Mouse (Mus musculus) ovary, adult 18-20 months (tissue): ENCODE results near the gene Kcnb1.

ENCODE experiments used
- DNase-seq: peaks from one replicate; pipeline ENCODE4 v3.0.0; 2022; ENCODE audit warnings: low spot score, mixed read lengths

The Kcnb1 gene

DNA sequence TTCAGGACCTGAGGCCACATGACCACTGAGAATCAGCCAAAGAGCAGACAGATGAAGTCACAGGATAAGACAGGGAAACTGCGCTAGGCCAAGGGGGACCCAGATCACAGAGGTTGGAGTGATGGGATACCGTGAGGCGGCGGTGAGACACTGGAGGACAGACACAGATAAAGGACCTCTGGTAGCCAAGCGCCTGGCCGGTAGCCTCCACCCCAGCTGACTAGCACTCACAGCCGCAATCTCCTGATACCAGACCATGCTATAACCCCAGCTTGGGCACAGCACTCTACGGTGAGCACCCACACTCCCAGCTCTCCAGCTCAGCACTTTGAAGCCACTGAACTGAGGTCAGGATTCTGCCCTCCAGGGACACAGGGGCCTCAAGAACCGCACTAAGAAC, 26.4 kb downstream of the Kcnb1 start:
- no peak for DNase-seq

DNA sequence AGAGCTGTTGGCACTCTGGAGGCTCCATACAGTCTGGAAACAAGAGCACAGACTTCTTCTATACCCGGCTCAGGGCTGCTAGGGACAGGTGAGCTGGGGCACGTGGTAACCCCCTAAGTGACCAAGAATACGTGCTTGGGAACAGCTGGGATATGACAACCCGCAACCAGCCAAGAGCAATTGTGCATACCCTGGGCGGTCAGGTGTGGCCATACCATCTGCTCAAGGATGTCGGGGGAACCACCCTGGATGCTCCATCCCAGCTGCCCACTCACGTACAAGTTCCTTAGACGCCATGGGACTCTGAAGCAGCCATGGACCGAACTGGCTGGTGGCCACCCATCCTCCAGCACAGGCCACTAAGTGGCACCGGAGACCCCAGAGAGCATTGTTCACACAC, 26.8 kb downstream of the Kcnb1 start:
- DNase-seq: no peak

DNA sequence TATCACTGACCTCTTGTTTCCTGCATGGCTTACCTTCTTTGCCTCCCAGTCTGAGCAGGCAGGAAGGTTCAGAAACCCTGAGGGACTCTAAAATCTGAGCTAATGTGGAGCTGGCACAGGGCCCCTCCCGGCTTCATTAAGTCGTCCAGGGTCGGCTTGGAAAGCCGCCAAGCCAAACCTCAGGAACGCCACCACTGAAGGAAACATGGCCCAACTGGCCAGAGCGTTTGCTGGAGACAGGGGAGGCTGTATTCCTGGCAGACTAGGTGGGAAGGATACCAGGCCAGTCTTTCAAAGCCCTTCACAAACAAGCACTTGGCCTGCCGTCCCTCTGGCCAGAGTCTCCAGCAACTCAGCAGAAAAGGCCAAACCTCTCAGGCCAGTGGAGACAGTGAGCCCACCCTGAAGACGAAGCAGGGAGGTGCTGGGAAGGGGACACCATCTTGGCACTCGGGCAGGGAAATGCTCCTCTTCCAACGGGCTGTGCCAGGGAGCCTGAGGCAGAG, 27.4 kb downstream of the Kcnb1 start:
- DNase-seq: no peak

DNA sequence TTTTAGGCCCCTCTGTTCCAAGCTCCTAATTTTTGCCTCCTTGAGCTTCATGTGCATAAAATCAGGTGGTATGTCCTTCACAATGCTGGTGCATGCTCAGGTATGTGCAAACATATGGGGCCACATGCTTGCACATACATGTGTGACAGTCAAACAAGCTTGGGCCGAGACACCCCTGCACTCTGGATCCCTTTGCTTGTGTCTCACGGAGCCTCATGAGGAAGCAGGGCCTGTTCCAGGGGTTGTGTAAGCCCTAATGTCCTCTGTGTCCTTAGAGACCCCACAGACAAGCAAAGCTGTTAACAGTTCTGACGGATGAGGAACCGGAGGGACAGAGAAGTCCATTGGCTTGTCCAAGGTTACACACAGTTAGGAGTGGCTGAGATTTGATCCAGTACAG, 30.2 kb downstream of the Kcnb1 start:
- DNase-seq: no peak

DNA sequence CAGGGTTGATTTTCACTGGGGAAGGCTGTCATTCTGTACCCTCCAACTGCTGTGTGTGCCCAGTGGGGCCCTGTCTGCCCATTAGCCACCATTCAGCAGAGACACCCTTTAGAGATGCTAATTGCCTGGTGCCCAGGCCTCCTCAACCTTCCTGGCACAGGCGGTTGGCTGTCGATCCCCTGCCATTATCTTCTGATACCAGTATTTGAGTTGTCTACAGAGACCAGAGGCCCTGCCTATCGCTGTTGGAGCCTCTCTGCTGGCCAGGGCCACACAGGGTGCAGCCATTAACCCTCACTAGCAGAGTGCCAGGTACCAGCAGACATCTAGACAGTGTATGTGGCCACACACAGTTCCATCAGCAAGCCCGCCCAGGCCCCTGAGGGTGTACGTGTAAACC, 31.2 kb downstream of the Kcnb1 start:
- no peak for DNase-seq

DNA sequence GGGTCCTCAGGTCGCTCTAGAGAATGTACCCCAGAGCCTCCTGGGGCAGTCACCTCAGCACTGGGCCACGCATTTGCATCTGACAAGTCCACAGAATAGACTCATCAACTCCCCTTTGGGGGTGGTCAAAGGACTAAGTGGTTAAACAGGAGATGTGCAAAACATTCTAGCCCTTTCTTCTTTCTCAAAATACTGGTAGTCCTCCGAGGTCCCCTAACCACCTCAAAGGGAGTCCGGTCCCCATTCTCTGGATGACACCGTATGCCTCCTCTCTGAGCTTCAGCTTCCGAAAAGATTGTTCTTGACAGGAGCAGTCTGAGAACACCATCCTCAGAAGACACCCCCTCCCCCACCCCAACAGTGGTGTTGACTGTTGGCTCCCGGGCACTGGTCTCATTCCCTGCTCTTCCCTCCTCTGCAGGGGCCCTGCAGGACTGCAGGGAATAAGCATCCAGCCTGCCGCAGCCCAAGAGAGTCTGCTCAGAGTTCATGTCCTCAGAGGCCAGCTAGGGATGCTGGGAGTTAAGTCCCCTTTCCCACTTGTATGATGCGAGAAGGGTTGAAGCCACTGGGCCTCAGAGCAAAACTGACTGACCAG, 33.7 kb downstream of the Kcnb1 start:
- DNase-seq: no peak

DNA sequence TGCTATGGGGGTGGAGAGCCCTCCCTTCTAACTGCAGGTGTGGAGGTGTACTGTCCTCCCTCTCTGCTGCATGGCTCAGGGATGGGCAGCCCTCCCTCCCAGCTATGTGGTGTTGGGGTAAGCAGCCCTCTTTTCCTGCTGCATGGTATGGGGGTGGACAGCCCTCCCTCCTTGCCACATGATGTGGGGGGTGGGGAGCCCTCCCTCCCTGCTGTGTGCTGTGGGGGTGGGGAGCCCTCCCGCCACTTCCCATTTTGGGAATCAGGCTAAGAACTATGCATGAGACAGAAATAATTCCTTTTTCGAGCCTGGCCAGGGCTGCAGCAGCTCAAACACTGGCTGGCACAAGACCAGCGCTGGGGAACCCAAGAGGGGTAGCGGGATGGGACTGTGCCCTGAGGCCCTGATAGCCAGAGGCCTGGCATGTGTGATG, 34.4 kb downstream of the Kcnb1 start:
- no peak for DNase-seq

DNA sequence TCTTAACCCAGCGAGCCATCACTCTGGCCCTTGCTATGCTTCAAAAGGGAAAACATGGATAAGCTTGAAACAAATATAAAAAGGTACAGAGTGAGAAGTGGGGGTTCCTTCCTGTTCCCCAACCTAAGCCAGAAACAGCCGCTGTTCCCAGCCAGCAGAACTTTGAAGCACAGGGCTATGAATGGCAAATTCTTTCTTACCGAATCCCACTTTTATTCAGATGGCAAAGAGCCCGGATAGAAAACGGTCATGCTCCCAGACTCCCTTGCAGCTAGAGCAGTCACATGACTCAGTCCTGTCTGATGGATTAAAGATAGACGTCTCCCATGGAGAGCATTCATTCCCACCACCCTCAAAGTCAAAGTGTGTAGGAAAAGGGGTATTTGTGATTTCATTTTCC, 39.1 kb downstream of the Kcnb1 start:
- DNase-seq: no peak

DNA sequence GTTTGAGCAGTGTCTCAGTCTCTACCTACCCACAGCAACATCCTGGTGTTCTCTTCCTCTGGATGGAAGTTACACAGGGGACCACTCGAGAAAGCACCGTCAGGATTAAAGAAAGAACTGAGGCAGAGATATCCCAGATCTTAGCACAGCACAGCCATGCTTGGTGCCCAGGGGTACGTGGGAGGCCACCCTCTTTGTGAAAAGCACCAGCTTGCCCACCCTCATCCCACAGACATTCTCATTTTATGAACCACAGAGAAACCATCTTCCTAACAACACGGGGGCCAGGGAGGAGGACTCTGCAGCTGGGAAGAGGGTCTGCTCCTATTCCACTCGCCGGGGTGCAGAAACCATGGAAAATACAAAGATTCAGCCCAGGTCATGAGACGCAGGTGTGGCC, 39.8 kb downstream of the Kcnb1 start:
- no peak for DNase-seq

DNA sequence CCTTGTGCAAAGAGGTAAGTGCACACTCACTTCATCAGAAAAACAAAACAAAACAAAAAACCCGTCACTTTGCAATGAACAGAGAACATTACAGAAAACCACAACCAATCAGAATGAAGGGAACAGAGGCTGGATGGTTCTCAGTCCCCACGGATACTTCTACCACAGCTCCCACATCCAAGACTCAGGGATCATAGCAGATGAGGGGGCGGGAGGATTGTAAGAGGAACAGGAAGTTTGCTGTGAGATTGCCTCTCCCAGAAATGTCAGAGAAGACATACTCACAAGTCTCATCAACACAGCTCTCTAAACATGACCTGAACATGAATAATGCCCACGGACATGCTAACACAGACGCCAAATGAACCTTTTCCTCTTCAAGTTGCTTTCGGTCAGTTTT, 40.9 kb downstream of the Kcnb1 start:
- DNase-seq: no peak

DNA sequence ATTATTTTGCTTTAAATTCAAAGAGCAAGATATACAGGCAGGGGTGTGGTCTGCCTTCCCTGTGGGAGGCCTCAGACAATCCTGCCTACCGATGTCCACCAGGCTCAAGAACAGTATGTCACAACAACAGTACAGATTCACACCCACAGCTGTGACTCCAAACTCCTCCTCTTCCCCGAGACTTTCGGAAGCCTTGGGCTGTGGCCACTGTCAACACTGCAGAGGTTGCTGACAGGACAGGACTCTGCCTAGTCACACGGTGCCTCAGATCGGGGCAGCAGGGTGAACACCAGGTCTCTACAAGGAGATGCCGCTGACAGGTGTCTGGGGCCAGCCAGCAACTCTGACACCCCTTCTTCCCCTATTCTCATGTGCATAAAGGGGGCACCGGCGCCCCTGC, 42.2 kb downstream of the Kcnb1 start:
- DNase-seq: no peak

DNA sequence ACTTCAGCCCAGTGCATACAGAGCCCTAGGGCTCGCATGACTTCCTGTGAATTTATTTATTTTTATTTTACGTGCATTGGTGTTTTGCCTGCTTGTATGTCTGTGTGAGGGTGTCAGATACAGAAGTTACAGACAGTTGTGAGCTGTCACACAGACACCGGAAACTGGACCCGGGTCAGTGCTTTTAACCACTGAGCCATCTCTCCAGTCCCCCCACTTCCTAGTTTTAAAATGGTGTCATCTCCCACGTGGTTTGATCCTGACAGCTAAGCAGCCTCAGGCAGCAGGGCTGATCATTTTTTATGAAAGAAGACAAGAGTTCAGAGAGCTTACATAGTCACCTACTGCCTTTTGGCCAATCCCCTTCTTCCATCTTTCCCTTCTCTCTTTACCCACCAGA, 44.1 kb downstream of the Kcnb1 start:
- DNase-seq: no peak

DNA sequence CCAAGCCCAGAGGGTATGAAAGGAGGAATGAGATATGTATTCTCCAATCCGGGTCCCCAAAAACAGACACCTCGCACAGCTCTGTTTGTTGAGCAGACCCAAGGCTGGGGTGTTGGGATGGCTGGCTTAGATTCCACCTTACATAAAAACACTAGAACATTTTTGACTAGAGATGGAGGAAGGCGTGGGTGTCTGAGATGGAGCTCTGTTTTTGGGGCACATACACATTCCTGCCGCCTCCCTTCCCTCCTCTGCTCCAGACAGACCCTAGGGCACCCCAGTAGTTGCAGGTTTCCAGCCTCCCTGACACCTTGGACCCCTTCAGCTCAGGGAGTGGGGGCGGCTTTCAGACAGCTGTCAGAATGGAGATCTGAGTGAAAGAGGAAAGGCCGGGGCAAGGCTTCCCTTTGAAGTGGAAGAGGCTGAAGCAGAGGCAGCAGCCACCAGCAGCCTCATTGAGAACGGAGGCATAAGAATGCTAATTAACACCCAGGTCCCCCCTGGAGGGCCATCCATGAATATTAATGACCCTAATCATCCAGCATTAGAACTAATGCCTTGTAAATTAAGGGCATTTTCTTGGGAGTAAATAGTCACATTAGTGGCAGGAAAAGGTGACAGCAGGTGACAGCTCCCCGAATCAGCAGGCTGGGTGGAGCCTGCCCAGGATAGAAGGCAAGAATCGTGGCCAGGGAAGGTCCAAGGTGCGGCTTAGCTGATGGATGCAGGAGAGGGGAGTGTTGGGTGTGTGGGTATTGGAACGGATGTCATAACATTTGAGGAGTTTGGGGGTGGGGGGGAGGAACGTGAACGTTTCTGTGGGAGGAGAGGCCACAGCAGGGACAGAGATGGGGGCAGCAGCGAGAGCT, 45.3 kb downstream of the Kcnb1 start:
- DNase-seq: no peak

DNA sequence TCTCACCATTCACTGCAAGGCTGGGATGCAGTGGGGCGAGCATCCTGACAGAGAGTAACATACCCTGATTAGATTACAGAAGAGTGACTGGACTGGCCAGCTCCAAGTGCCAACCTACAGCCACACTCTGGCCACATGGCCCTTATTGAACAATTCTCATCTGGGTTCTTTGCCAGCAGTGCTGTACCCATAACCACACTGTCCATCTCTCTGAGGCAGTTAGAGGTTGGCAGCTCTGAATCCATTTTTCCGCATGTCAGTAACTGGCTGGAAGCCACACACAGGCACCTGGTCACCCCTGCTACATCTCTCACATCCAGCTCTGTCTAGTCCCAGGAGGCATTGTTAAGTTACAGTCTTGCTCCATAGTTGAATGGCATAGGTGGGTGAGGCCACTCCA, 46.0 kb downstream of the Kcnb1 start:
- DNase-seq: no peak

DNA sequence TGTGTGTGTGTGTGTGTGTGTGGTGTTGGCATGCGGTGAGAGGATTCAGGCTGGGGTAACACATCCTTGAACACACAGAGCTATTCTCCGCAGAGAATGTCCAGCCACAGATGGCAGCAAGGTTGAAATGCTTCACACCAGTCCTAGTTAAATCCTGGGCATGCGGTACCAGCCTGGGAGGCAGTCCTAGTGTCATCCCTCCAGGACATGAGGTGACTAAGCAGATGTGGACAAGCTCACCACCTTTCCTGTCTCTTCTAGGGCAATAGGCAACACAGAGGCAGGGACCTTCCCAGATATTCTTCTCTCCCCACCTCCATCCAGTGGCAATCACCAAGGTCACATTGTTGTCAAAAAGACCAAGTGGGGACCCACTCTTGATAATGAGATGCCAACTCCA, 47.7 kb downstream of the Kcnb1 start:
- DNase-seq: no peak

DNA sequence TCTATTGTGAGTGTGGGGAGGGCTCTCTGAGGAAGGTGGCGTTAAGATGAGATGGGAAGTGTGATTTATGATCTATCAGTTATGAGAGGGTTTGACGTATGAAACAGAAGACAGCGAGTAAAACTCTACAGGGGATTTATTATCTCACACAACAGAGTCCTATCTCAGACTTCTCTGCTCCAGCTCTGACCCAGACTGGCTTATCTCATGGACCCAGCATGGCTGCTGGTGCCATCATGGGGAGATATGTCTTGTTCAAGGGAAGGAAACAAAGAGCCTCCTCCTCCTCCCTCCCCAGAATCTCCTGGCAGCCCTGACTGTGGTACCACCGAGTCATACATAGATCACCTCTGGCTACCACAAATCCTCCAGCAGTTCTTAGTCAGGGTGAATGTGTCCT, 48.1 kb downstream of the Kcnb1 start:
- no peak for DNase-seq

DNA sequence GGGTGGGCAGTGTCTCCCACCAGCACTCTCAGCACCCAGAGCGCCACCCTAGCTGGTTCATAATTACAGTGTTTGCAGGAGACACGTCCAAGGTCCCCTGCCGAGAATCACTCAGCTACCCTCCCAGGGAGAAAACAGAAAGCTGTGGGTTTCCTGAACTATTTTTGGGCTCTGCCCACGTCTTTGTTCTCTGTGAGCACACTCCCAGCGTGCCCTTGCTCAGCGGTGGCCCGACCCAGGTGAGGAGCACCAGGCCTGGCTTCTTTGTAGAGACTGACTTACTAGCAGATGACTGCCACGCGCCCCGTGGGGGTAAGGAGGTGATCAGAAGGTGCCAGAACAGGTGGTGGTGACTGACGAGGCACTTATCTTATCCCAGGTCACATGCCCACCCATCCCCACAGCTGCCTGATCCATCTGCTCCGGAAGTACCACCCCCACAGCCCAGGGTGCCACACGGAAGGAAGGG, 50.1 kb downstream of the Kcnb1 start:
- DNase-seq: no peak

DNA sequence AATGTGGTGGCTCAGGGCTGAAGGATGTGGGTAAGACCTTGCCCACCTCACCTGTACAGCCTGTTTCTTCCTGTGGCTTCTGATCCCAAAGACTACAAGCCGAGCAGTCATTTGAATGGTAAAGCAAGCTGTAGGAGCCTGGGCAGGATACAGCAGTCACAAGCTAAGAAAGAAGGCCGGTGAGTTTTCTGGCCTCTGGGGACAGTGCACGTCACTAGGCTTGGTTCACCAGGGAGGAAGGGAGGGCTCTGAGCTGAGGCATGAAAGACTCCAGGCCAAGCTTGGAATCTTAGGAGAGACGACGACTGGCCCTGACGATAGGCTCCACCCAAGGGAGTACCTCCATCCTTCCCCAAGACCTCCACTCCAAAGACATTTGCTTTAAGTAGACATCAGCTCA, 51.3 kb downstream of the Kcnb1 start:
- DNase-seq: no peak

DNA sequence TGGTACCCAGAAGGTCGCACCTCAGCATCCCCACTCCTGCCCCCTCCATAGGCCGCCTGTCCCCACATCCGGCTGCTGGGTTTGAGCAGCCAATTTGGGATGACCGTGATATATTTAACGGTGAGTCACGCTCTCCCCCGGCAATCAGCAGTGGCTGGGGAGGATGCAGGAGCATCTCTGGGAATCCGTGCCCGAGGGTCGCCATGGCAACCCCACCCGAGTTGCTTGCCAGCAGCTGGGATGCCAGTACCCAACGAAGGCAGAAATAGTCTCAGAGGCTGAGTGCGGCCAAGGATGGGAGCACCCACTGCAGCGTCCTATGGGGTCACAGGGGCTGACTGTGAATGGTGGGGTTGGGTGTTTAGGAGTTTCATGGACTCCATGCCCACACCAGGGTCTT, 53.0 kb downstream of the Kcnb1 start:
- no peak for DNase-seq

DNA sequence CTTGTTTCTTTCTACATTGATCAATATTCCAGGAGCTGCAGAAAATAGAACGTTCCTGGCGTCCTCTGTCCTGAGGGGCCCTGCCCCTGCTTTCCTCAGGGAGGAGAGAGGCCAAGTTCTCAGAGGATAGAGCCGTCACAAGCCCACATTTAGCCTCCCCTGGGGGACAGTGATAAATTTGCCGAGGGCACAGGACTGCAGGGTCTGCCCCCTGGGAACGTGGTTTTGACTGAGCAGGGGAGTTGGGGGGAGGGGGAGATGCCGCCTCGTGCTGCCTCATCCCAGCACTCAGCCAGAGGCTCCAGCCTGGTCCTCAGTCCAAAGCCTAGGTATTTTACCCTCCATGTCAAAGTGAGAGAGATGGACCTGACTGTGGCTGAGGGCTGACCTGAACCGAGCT, 57.9 kb downstream of the Kcnb1 start:
- DNase-seq: no peak

DNA sequence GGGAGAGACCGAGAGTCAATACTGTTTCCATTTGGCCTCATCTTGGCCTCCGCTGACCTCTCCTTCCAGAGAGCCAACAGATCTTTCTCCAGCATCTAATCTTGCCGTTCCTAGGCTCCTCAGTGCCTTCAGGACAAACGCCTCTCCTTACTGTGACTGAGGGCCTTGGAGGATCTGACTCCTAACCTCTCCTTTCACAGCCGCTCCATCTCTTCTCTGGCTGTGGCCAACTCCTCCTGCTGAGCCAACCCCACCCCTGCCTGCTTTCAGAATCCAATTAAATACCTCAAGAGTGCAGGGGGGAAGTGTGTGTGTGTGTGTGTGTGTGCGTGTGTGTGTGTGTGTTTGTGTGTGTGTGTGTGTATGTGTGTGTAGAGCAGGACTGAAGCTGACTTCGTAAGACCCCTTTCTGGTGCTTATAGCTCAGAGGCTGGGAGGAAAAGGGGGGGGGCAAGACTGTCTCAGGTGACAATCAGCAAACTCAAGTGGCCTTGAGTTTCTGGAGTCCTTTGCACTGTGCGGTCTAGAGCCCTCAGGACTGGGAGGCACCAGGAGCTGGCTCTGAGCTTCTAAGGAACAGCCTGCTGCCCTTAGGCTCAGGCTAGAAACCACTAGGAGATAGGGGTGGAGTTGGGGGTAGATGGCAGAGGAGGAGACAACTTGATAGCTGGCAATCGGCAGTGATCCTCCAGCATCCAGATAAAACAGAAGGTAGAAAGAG, 59.7 kb downstream of the Kcnb1 start:
- no peak for DNase-seq

DNA sequence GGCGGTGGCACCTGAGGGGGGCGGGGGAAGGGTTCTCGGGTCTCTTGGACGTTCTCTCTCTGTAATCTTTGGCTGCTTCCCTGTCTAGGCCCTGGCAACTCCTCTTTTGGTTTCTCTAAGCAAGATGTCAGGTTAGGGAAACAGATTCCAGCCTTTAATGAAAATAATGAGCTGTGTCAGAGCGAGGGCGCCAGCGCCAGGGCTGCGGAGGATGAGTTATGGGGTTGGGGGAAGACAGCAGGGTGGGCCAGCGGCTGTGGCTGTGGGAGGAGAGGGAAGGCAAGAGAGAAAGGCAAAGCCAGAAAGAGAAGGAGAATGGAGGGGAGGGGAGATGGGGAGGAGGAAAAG, 60.4 kb downstream of the Kcnb1 start:
- DNase-seq: peak; percentile 39
